Mouse (Mus musculus): ENCODE data around the gene Grid1.

The Grid1 gene

DNA sequence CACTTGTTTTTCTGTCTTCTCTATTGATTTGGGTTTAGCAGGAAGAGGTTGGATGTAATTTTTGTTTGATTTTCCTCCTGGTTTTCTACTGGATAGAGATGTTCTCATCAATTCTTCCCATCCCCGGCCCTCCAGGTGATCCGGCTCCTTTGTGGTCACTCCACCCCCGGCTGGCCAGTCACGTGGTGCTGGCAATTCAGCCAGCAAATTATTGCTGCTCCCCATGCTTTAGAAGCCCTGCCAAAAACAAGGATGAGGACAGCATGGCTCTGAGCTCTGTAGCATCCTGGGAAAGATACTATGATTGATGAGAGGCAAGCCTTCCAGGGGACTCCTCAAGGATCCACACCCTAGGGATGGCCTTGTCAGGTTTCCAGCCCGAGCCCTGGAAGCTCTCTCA is 169.2 kb downstream of the Grid1 start:
- DNase-seq (ENCODE audit: low read depth in 2 of 2, low spot score in 2 of 2), result no peak

DNA sequence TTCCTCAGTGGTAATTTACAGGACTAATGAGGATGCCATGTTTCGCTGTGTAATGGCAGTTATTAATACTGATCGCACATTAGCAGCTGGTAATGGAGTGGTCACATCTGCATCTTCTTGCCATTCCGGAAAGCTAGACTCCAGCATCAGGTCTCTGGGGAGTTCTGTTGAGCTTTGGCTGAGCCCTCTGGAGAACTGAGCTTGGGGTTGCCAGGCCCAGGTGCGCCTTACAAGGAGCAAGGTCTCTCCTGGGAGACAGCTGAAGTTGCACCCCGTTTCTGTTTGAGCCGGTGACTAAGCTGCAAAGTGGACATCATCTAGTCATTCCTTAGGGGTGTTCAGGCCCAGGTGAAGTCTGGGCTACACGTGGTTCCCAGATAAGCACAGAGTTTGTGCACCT is 186.8 kb downstream of the Grid1 start:
- DNase-seq (ENCODE audit: low read depth in 2 of 2, low spot score in 2 of 2), result no peak

DNA sequence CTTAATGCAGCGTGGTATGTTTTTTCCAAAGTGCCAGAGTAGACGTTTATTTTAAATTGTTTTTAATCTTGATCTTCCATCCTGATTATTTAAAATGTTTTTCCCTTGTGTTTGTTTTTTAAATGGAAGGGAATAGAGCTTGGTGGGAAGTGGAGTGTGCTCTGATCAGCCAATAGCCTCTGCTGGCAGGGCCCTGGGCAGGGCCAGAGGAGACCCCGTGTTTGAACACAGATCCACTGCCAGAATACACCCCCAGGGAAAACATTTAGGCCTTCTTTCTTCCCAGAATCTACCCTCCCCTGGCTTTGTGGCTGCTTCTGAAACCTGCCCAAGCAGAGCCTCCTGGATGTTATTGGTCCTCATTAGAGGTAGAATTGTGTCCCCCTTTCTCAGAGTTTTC is 188.8 kb downstream of the Grid1 start:
- DNase-seq (ENCODE audit: low read depth in 2 of 2, low spot score in 2 of 2), result no peak

DNA sequence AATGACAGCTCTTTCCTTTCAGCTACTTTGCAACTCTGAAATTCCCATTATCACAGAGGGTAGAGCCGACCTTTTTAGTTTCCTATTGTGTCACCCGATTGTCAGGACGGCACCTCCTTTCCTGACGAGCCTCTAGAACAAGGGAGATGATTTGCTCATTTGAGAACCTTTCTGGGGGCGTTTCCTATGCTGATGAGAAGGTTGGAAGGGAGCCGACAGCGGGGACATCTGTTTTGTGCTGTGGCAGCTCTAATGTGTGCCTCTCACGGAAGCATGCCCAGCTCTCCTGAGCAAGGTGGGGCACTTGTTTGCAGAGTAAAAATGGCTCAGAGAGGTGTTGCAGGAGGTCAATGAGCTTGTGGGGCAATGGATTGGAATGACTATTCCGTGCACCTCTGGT is 189.2 kb downstream of the Grid1 start:
- no peak for DNase-seq (ENCODE audit: low read depth in 2 of 2, low spot score in 2 of 2)

DNA sequence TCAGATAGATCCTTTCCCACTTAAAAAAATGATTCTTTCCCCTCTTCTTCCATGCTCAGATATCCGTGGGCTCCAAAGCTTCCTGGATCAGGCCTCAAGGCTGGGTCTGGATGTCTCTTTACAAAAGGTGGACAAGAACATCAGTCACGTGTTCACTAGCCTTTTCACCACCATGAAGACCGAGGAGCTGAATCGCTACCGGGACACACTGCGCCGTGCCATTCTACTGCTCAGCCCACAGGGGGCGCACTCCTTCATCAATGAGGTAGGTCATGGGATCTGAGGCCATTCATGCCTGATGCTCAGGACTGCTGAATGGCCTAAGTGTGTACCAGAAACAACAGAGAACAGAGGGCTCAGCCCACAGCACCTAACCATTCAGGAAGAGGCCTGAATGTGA is 206.8 kb downstream of the Grid1 start:
- DNase-seq (ENCODE audit: low read depth in 2 of 2, low spot score in 2 of 2), result no peak

DNA sequence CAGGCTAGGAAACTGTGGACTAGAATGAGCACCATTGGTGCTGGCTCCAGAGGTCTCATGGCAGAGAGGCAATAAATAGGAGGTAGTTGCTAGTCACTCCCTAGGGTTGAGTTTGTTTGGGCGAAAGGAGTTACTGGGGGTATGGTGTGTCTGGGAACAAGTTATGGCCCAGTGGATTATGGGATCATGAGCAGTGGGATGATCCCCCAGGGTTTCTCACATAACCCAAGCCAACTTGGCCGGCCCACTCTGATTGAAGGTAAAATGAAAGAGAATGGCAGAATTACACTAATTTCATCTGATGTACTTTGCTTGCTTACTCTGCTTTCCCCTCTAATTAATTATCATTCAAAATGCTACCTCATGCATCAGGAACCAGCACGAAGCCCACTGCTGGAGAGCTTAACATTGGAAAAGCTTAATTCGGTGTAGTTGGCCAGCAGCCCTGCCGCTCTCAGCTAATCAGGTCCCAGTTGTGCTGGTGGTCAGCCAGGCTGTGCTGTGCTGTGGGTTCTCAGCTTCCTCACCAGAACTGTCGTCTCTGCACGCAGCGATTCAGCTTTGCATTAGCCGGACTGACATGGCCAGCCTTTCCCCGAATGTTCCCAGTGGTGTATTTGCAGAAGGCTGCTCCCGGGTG is 207.7 kb downstream of the Grid1 start:
- no peak for DNase-seq (ENCODE audit: low read depth in 2 of 2, low spot score in 2 of 2)

DNA sequence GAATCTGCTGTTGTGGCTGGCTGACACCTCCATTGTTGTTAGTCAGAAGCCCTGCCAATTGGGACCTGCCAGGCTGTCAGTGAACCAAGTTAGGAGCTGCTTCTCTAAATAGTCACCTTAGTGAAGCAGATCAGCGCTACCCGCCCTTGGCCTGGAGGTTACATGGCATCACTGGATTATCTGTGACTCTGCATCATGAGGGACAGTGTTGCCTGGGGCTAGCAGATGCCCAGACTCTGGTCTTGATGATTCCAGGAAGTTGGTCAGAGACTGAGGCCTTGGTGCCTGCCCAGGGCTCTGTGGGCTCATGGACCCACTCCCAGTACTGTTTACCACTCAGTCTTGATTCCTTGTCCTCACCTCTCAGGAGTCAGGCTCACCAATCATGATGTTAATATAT is 209.7 kb downstream of the Grid1 start:
- no peak for DNase-seq (ENCODE audit: low read depth in 2 of 2, low spot score in 2 of 2)

DNA sequence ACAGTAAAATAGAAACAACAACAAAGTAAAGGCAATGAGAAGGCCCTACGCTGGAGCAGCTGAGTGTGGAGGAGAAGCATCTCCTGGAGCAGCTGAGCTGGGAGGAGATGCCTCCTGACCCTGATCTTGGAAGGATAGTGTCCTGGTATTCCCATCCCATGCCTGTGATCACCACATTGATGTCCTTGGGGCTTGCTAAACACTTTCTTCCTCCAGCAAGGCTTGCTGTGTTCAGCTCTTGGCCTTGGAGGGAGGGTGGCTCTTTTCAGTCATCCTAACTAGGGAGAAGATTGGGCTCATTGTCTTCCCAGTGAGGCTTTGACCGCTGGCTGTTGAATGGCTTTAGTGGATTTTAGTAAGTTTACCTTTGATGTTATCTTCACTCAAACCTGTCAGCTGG is 210.4 kb downstream of the Grid1 start:
- DNase-seq (ENCODE audit: low read depth in 2 of 2, low spot score in 2 of 2), result no peak

DNA sequence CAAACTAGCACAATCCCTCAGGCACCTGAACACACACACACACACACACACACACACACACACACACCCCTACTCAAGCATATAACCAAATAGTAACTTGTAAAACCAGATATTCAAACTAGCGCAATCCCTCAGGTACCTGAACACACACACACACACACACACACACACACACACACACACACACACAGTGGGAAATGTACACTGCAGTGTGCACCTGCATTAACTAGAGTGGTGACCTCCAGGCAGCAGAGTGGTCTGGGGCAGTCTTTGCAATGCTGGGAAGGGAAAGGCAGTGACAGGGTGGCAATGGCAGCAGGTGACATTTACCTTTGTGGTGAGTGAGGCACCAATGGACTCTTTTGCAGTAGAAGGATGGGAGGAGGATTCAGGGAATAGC is 212.4 kb downstream of the Grid1 start:
- no peak for DNase-seq (ENCODE audit: low read depth in 2 of 2, low spot score in 2 of 2)

DNA sequence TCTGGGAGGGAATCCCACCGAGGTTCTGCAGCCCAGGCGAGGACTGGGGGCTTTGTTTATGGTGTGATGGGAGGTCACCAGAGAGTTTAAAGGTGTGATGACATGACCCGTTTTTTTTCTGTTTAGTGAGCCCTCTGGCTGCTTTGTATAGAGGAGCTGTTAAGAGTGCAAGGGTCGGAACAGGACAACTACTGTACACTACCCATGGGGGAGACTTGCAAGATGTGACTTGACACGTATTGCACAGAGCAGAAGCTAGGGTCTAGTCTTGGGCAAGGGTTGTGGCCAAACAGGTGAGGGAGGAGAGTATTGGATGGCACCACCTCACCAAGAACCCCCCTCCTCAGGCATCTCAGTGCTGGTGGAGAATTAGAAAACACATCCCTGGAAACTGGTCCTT is 224.4 kb downstream of the Grid1 start:
- DNase-seq (ENCODE audit: low read depth in 2 of 2, low spot score in 2 of 2), result no peak

DNA sequence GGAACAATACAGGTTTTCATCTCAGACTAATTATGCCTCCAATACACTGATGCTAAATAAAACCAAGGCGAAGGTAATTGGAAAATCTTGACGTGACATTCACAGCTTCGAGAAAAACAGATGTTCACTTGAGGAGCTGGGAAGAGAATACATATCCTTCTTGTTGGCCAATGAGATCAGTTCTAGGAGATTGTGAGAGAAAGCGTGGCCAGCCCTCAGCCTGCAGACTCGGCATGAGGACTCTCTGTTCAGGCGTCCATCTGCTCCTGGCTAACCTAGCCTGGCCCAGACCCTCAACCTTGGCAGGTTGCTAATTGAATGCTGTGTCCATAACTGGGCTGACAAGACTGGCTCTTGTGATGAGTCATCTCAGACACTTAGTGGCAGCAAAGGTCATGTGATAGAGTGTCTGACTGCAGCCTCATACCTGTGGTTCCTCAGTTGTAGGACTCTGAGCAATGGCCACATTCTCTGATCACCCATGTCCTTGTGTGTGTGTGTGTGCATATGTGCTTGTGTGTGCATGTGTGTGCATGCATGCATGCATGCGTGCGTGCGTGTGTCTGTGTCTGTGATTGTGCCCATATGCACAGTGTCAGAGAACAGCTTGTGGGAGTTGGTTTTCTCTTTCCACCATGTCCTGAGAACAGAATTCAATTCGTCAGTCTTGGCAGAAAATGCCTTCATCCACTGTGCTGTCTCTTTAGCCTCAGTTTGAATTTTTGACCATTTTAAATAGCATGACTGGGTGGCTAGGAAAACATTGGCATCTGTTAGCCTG is 225.2 kb downstream of the Grid1 start:
- DNase-seq (ENCODE audit: low read depth in 2 of 2, low spot score in 2 of 2), result no peak

DNA sequence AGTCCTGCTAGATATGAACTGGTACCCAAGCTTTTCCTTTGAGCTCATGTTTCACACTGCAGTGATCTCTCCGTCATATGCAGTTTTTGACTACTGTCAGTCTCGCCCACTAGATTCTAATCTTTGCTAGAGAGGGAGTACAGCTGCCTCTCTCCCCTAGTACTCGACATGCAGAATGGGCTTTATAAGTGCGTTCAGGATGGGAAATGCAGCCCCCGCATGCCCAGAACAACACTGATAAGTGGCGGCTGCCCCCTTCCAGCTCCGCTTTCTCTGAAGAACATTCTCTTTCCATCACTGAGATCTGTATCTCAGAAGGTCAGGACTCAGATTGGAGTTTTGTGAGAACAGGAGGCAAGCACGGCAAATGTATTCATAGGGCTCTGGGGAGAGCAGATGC is 229.3 kb downstream of the Grid1 start:
- no peak for DNase-seq (ENCODE audit: low read depth in 2 of 2, low spot score in 2 of 2)

DNA sequence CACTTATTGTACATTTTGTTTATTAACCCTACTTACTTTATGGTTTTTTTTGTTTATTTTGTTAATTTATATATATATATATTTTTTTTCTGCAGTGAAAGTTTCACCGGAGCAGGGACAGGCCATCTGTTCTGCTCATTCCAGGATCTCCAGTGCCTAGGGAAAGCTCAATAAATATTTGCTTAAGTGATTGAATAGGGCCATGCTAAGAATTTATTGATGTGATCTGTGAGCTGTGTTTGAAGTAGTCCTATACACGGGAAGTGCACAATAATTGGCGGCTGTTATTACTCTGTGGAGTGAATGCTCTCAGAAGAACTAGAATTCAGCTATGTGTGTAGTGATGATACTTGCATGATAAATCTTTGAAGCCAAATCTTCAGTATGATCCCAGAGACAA is 234.2 kb downstream of the Grid1 start:
- no peak for DNase-seq (ENCODE audit: low read depth in 2 of 2, low spot score in 2 of 2)

DNA sequence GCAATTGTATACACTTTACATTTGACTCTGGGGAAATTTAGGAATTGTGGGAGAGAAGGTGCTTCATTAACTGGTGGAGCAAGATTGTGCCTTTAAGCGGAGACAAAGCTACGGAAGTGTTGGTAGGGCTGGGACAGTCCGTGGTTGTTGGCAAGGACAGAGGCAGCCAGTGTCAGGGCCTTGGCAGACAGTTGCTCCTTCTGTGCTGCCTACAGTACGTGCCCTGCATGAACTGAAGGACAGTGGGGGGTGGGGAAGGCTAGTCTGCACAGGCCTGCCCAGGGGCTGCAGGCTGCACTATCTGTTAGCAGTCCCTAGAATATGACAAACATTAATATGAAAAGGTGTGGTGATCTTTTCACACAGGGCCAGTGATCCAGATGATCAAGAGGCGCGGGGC is 254.7 kb downstream of the Grid1 start:
- no peak for DNase-seq (ENCODE audit: low read depth in 2 of 2, low spot score in 2 of 2)

DNA sequence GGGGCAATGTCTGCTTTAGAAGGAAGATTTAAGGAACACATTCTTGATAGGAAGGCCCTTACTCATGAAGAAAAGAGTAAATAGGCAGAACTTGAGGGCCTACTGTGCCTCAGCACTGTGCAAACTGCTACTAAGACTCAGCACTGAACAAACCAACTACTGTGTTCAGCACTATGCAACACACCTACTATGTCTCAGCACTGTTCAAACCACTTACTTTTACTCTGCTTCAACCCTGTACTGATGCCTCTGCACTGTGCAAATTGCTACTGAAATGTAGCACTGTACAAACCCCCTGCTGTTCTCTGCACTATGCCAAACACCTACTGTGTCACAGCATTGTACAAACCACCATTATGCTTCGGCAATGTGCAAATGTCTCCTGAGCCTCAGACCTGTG is 260.0 kb downstream of the Grid1 start:
- DNase-seq (ENCODE audit: low read depth in 2 of 2, low spot score in 2 of 2), result no peak

DNA sequence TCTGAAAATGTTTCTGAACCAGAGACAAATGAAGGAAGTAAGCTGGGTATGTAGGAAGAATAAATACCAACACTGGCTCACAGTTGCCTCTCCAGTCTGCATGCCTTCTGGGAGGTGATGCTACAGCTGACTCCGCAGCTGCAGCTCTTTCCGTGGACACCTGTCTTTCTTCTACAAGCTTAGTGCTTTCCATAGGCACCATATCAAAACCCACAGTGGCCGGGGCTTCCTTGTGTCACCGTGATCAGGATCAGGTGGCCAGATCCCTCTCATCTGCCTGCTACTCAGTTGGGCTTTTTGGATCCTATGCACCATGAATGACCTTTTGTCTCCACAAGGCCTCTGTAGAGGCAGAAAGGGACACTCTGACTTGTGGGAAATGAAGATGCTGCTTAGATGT is 272.7 kb downstream of the Grid1 start:
- no peak for DNase-seq (ENCODE audit: low read depth in 2 of 2, low spot score in 2 of 2)

DNA sequence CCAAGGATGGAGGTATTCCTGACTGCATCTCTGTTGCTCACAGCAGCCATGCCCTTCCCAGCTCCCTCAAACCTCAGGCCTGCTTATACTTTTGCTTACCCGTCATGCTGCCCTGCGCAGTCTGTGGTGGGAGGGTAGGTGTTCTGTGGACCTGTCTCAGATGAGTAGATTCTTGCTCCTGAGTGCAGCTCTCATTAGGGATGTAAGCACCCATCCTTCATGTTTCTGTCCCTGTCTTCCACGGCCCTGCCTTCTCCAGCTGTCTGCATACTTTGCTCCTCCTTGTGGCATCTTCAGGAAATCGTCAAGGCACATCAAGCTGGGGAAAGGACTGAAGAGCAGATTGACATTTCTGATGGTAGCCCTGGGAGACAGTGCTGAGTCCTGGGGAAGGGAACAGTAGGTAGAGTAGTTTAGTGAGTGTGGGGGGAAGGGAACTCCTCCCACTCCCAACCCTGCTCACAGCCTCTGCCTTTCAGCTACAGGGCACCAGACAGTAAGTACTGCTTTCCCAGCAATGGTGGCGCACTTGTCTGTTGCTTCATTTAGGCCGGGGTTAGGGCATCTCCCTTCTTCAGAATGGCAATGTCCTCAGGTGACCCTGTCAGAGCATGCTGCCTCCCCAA is 273.8 kb downstream of the Grid1 start:
- no peak for DNase-seq (ENCODE audit: low read depth in 2 of 2, low spot score in 2 of 2)

DNA sequence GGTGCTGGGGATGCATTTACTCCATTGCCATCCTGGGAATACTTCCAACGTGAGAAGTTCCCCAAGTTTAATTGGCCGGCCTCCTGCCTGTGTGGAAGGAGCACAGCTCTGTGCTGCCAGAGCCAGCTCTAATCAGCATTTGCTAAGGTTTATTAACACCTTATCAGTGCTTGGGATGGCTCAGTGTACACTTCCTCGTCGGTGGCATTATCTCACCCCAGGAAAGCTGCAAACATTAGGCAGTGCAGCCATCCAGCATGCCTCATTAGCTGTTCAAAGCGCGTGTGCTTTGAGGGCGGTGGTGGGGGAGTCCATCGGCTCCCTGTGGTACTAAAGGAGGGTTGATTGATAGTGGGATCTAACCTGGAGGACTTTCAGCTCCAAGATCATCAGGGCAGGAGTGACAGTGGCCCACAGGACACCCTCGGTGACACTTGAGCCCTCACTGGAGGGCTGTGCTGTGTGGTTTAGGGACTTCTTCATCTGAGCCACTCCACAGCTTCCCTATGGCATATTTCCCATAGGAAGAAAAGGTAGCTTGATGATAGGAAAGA is 275.7 kb downstream of the Grid1 start:
- no peak for DNase-seq (ENCODE audit: low read depth in 2 of 2, low spot score in 2 of 2)

DNA sequence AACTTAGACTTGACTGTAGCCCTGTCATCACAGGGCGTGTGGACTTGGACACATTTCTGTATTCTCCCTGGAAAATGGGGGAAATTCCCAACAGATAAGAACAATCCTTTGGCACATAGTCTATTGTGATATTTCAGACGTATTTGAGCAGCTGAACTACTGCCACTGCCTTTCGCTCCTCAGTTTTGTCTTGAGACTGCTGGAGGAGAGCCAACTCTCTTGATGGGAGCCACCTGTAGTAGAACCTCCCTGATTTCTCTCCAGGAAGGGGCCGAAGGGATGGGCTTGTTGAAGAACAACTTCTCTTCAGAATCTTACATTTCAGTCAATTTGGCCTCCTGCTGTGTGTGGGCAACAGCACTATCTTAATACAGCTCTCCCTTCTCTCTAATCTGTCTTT is 276.2 kb downstream of the Grid1 start:
- DNase-seq (ENCODE audit: low read depth in 2 of 2, low spot score in 2 of 2), result no peak

DNA sequence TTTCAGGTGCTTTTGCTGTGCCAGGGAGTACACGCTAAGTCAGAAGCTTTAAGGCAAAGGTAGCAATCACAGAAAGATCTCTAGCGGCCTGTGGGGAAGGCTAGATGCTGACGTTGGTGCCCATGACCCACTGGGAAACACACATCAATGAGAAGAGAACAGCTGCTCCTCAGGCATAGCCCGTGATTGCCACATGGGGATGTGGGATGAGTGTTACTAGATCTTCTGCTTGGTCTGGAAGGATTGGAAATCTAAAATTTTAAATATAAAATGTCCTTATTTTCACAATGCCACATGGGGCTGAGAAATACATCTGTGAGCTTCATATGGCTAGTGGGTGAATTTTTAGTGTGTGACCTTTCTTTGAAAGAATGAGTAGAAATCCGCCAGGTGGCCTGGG is 277.3 kb downstream of the Grid1 start:
- no peak for DNase-seq (ENCODE audit: low read depth in 2 of 2, low spot score in 2 of 2)

DNA sequence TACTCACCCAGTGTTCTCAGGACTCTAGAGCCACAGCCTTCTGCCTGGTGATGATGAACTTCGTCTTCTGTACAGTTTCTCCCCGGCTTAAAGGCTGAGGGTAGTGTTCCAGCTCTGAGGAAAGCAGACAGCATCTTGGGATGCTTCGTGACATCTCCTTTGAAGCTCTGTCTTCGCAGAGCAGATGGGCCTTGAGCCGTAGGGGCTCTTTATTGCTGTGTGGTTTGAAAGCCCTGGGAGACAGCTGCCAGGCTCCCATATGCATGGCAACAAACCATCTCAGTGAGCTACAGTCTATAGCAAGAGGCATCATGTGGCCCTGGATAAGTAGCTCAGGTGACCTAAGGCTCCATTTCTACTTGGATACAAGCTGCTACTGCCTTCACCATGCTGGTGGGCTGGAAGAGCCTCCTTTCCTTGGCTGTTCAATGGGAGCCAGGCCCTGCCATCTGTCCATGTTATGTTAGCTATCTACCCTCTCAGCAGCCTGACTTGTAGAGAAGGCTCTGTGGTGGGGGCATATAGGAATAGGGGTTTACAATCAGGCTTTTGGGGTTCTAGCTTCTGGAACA is 283.8 kb downstream of the Grid1 start:
- DNase-seq (ENCODE audit: low read depth in 2 of 2, low spot score in 2 of 2), result no peak

DNA sequence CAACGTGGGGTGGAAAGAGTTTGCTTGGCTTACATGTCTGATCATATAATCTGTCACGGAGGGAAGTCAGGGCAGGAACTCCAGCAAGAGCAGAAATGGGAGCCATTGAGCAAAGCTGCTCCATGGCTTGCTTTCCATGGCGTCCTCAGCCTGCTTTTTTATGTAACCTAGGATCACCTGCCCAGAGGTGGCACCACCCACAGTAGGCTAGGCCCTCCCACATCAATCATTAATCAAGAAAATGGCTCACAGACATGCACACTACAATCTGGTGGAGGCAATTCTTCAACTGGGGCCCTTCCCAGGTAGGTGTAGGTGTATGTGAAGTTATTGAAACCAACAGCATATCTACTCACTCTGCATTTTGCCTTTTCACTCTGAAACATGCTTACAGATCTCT is 287.7 kb downstream of the Grid1 start:
- no peak for DNase-seq (ENCODE audit: low read depth in 2 of 2, low spot score in 2 of 2)
